Mouse (Mus musculus): ENCODE data around the gene Muc2. TPM values are rescaled to one million over a fixed set of nuclear protein-coding genes. Genes with fewer than 3 reads are reported as not detected.

Muc2 gene
- polyA plus RNA-seq, 1 experiment from 2014 or later: 0.45 TPM

- Histone ChIP-seq H3K9ac (replicated peaks; ENCODE audit: low read depth, low read length) (no peak overlapping the region), H3K4me3 (ENCODE audit: low read depth, low read length) (no peak overlapping the region), H3K9me3 (ENCODE audit: control insufficient read depth, low read depth, low read length) (no peaks in the 10 kb centered on the region), H3K27me3 (ENCODE audit: control insufficient read depth, insufficient read depth, low read length) (no peaks in the 10 kb centered on the region), H3K4me1 (ENCODE audit: control insufficient read depth, insufficient read depth, low read length) (no peaks in the 10 kb centered on the region), H3K4me2 (replicated peaks; ENCODE audit: low read depth, low read length) (no peak overlapping the region), H3K27ac (ENCODE audit: low read length) (no peak overlapping the region), H3K36me3 (ENCODE audit: control insufficient read depth, insufficient read depth, low read length) (no peaks in the 10 kb centered on the region)
- no peak for ATAC-seq (ENCODE audit: insufficient number of reproducible peaks, insufficient read depth, low FRiP score, low read depth)
- WGBS: 82% methylated on average over 13 of the region's 13 CpGs
Observed at GRCm38 (mm10) chr7:141696538-141696937, 6.4 kb downstream of the Muc2 start.

GRCm38 (mm10) chr7:141699556-141700220, 9.5 kb downstream of the Muc2 start:
- no peaks in the 10 kb centered on the region for H3K36me3 ChIP-seq (ENCODE audit: control insufficient read depth, insufficient read depth, low read length)
- no peak overlapping the region for H3K4me2 ChIP-seq (replicated peaks; ENCODE audit: low read depth, low read length)
- no peak for ATAC-seq (ENCODE audit: insufficient number of reproducible peaks, insufficient read depth, low FRiP score, low read depth)
- no peaks in the 10 kb centered on the region for H3K27me3 ChIP-seq (ENCODE audit: control insufficient read depth, insufficient read depth, low read length)
- 73% methylated on average over 8 of the region's 8 CpGs for WGBS
- no peaks in the 10 kb centered on the region for H3K4me1 ChIP-seq (ENCODE audit: control insufficient read depth, insufficient read depth, low read length)
- no peak overlapping the region for H3K27ac ChIP-seq (ENCODE audit: low read length)
- H3K4me3 ChIP-seq (ENCODE audit: low read depth, low read length): no peak overlapping the region
- H3K9ac ChIP-seq (replicated peaks; ENCODE audit: low read depth, low read length): no peak overlapping the region
- no peaks in the 10 kb centered on the region for H3K9me3 ChIP-seq (ENCODE audit: control insufficient read depth, low read depth, low read length)

- ATAC-seq (ENCODE audit: insufficient number of reproducible peaks, insufficient read depth, low FRiP score, low read depth): no peak
- Histone ChIP-seq H3K27ac (ENCODE audit: low read length) (no peak overlapping the region), H3K36me3 (ENCODE audit: control insufficient read depth, insufficient read depth, low read length) (no peaks in the 10 kb centered on the region), H3K4me2 (replicated peaks; ENCODE audit: low read depth, low read length) (no peak overlapping the region), H3K27me3 (ENCODE audit: control insufficient read depth, insufficient read depth, low read length) (no peaks in the 10 kb centered on the region), H3K9ac (replicated peaks; ENCODE audit: low read depth, low read length) (no peak overlapping the region), H3K4me1 (ENCODE audit: control insufficient read depth, insufficient read depth, low read length) (no peaks in the 10 kb centered on the region), H3K9me3 (ENCODE audit: control insufficient read depth, low read depth, low read length) (no peaks in the 10 kb centered on the region), H3K4me3 (ENCODE audit: low read depth, low read length) (no peak overlapping the region)
- WGBS: 87% methylated on average over 7 of the region's 7 CpGs
Observed at GRCm38 (mm10) chr7:141747451-141748100, 57.4 kb downstream of the Muc2 start.

- no peaks in the 10 kb centered on the region for H3K36me3 ChIP-seq (ENCODE audit: control insufficient read depth, insufficient read depth, low read length)
- WGBS: 78% methylated on average over 6 of the region's 6 CpGs
- no peak for ATAC-seq (ENCODE audit: insufficient number of reproducible peaks, insufficient read depth, low FRiP score, low read depth)
Observed at GRCm38 (mm10) chr7:141752513-141752912, 62.4 kb downstream of the Muc2 start.

GRCm38 (mm10) chr7:141755831-141756230, 65.7 kb downstream of the Muc2 start:
- H3K9ac ChIP-seq (replicated peaks; ENCODE audit: low read depth, low read length): no peak overlapping the region
- no peak overlapping the region for H3K4me2 ChIP-seq (replicated peaks; ENCODE audit: low read depth, low read length)
- H3K9me3 ChIP-seq (ENCODE audit: control insufficient read depth, low read depth, low read length): no peaks in the 10 kb centered on the region
- no peaks in the 10 kb centered on the region for H3K4me1 ChIP-seq (ENCODE audit: control insufficient read depth, insufficient read depth, low read length)
- H3K27me3 ChIP-seq (ENCODE audit: control insufficient read depth, insufficient read depth, low read length): no peaks in the 10 kb centered on the region
- ATAC-seq (ENCODE audit: insufficient number of reproducible peaks, insufficient read depth, low FRiP score, low read depth): 0 out of 2 replicates have a peak, but pooled peaks have one; percentile 20
- no peaks in the 10 kb centered on the region for H3K36me3 ChIP-seq (ENCODE audit: control insufficient read depth, insufficient read depth, low read length)
- WGBS: 46% methylated on average over 4 of the region's 4 CpGs
- no peak overlapping the region for H3K27ac ChIP-seq (ENCODE audit: low read length)
- no peak overlapping the region for H3K4me3 ChIP-seq (ENCODE audit: low read depth, low read length)

More at GRCm38 (mm10) chr7:141752513-141752912, 62.4 kb downstream of the Muc2 start:
- no peaks in the 10 kb centered on the region for H3K27me3 ChIP-seq (ENCODE audit: control insufficient read depth, insufficient read depth, low read length)
- H3K4me1 ChIP-seq (ENCODE audit: control insufficient read depth, insufficient read depth, low read length): no peaks in the 10 kb centered on the region
- H3K4me3 ChIP-seq (ENCODE audit: low read depth, low read length): no peak overlapping the region
- no peak overlapping the region for H3K4me2 ChIP-seq (replicated peaks; ENCODE audit: low read depth, low read length)
- H3K9ac ChIP-seq (replicated peaks; ENCODE audit: low read depth, low read length): no peak overlapping the region
- H3K9me3 ChIP-seq (ENCODE audit: control insufficient read depth, low read depth, low read length): no peaks in the 10 kb centered on the region
- H3K27ac ChIP-seq (ENCODE audit: low read length): no peak overlapping the region

- Histone ChIP-seq H3K27ac (ENCODE audit: low read length) (no peak overlapping the region), H3K4me2 (replicated peaks; ENCODE audit: low read depth, low read length) (no peak overlapping the region), H3K4me3 (ENCODE audit: low read depth, low read length) (no peak overlapping the region), H3K27me3 (ENCODE audit: control insufficient read depth, insufficient read depth, low read length) (no peaks in the 10 kb centered on the region), H3K9ac (replicated peaks; ENCODE audit: low read depth, low read length) (no peak overlapping the region), H3K9me3 (ENCODE audit: control insufficient read depth, low read depth, low read length) (no peaks in the 10 kb centered on the region), H3K36me3 (ENCODE audit: control insufficient read depth, insufficient read depth, low read length) (no peaks in the 10 kb centered on the region), H3K4me1 (ENCODE audit: control insufficient read depth, insufficient read depth, low read length) (no peaks in the 10 kb centered on the region)
- WGBS: 70% methylated on average over 4 of the region's 4 CpGs
- no peak for ATAC-seq (ENCODE audit: insufficient number of reproducible peaks, insufficient read depth, low FRiP score, low read depth)
Observed at GRCm38 (mm10) chr7:141758291-141758690, 68.2 kb downstream of the Muc2 start.

GRCm38 (mm10) chr7:141770521-141770920, 80.4 kb downstream of the Muc2 start:
- Histone ChIP-seq H3K9ac (replicated peaks; ENCODE audit: low read depth, low read length) (no peak overlapping the region), H3K4me3 (ENCODE audit: low read depth, low read length) (no peak overlapping the region), H3K9me3 (ENCODE audit: control insufficient read depth, low read depth, low read length) (no peaks in the 10 kb centered on the region), H3K36me3 (ENCODE audit: control insufficient read depth, insufficient read depth, low read length) (no peaks in the 10 kb centered on the region), H3K27ac (ENCODE audit: low read length) (no peak overlapping the region; the same call in 1 of the 2 replicates), H3K4me1 (ENCODE audit: control insufficient read depth, insufficient read depth, low read length) (no peaks in the 10 kb centered on the region), H3K4me2 (replicated peaks; ENCODE audit: low read depth, low read length) (no peak overlapping the region), H3K27me3 (ENCODE audit: control insufficient read depth, insufficient read depth, low read length) (no peaks in the 10 kb centered on the region)
- ATAC-seq (ENCODE audit: insufficient number of reproducible peaks, insufficient read depth, low FRiP score, low read depth): no peak
- 78% methylated on average over 3 of the region's 3 CpGs for WGBS

- Histone ChIP-seq H3K9ac (replicated peaks; ENCODE audit: low read depth, low read length) (no peak overlapping the region), H3K36me3 (ENCODE audit: control insufficient read depth, insufficient read depth, low read length) (no peaks in the 10 kb centered on the region), H3K4me3 (ENCODE audit: low read depth, low read length) (no peak overlapping the region), H3K4me1 (ENCODE audit: control insufficient read depth, insufficient read depth, low read length) (no peaks in the 10 kb centered on the region), H3K4me2 (replicated peaks; ENCODE audit: low read depth, low read length) (no peak overlapping the region), H3K9me3 (ENCODE audit: control insufficient read depth, low read depth, low read length) (no peaks in the 10 kb centered on the region), H3K27me3 (ENCODE audit: control insufficient read depth, insufficient read depth, low read length) (no peaks in the 10 kb centered on the region), H3K27ac (ENCODE audit: low read length) (peak overlapping the region; percentile 53; the same call in 1 of the 2 replicates)
- 71% methylated on average over 8 of the region's 8 CpGs for WGBS
- ATAC-seq (ENCODE audit: insufficient number of reproducible peaks, insufficient read depth, low FRiP score, low read depth): peak; percentile 89
Observed at GRCm38 (mm10) chr7:141770988-141771387, 80.8 kb downstream of the Muc2 start.

Data from stomach, embryonic 14.5 days (tissue).